ENCODE assay signal across 20 mouse cellular contexts in genomic region chr9:44332918-44333638, GRCm38 (mm10). TPM values are rescaled to one million over a fixed set of nuclear protein-coding genes. Genes with fewer than 3 reads are reported as not detected.
DNase-seq lines count a peak whose midpoint lies in the region; ATAC-seq lines count a peak whose summit lies in the region.
"Had no signal": no experiment of that assay in that cellular context is flagged by ENCODE, and none has a peak within 500 bp of the region (broad histone marks: within the 10 kb centered on the region; RNA-seq: fewer than 3 reads in every experiment).

No protein-coding gene starts in this region.

- no peak for ATAC-seq in hindbrain, embryonic 14.5 days (ENCODE audit: low FRiP score)
- no peak for ATAC-seq in liver, embryonic 13.5 days (ENCODE audit: low read depth)
- ATAC-seq: intestine, embryonic 15.5 days had no signal

- no peak overlapping the region for H3K4me2 ChIP-seq in hindbrain, embryonic 14.5 days (replicated peaks)
- peak overlapping the region; percentile 66 for H3K4me2 ChIP-seq in liver, embryonic 13.5 days
- H3K4me2 ChIP-seq: hindbrain, embryonic 13.5 days; intestine, embryonic 15.5 days had no signal

- H3K27ac ChIP-seq in hindbrain, embryonic 10.5 days: peak overlapping the region; percentile 99
- no peak overlapping the region for H3K27ac ChIP-seq in hindbrain, embryonic 14.5 days
- peak overlapping the region; percentile 91 for H3K27ac ChIP-seq in liver, embryonic 13.5 days
- H3K27ac ChIP-seq: gastrocnemius, adult 2 months; hindbrain, embryonic 13.5 days; kidney, postnatal 0 days; stomach, postnatal 0 days had no signal

- H3K9me3 ChIP-seq in hindbrain, embryonic 10.5 days: peaks cover 11% of the 10 kb centered on the region
- no peaks in the 10 kb centered on the region for H3K9me3 ChIP-seq in hindbrain, embryonic 14.5 days (ENCODE audit: control insufficient read depth, low read length)
- H3K9me3 ChIP-seq in liver, embryonic 13.5 days (replicated peaks): no peaks in the 10 kb centered on the region
- H3K9me3 ChIP-seq: hindbrain, embryonic 13.5 days; intestine, embryonic 15.5 days; midbrain, embryonic 12.5 days had no signal

- DNase-seq in cerebellum, adult 11 months: peak; percentile 39
- no peak for DNase-seq in cerebellum, postnatal 4 days (ENCODE audit: low spot score in 2 of 2)
- no peak for DNase-seq in hindbrain, embryonic 10.5 days (ENCODE audit: low spot score)
- no peak for DNase-seq in hindbrain, embryonic 14.5 days (ENCODE audit: low spot score)
- DNase-seq in ES-CJ7 (ENCODE audit: low read depth, low spot score): peak; percentile 97
- DNase-seq in liver, embryonic 13.5 days: no peak
- DNase-seq in adrenal gland, postnatal 36 days: no peak
- DNase-seq in embryo, embryonic 11 days: no peak
- DNase-seq: adrenal gland, adult 2 months; gastrocnemius, adult 2 months; heart, adult 18-20 months; layer of hippocampus, postnatal 36 days; lung, adult 18-20 months; lung, postnatal 4 days; thymus, postnatal 25 days had no signal

- peaks cover 78% of the 10 kb centered on the region for H3K36me3 ChIP-seq in hindbrain, embryonic 10.5 days
- H3K36me3 ChIP-seq in hindbrain, embryonic 14.5 days (replicated peaks; ENCODE audit: control insufficient read depth, insufficient read depth): peaks cover 52% of the 10 kb centered on the region
- peaks cover 86% of the 10 kb centered on the region for H3K36me3 ChIP-seq in liver, embryonic 13.5 days

- no peak overlapping the region for H3K9ac ChIP-seq in hindbrain, embryonic 14.5 days
- peak overlapping the region; percentile 72 for H3K9ac ChIP-seq in liver, embryonic 13.5 days
- H3K9ac ChIP-seq: hindbrain, embryonic 13.5 days; intestine, embryonic 15.5 days; midbrain, embryonic 12.5 days had no signal

- H3K27me3 ChIP-seq in hindbrain, embryonic 10.5 days (ENCODE audit: insufficient read depth, poor library complexity, severe bottlenecking): no peaks in the 10 kb centered on the region
- no peaks in the 10 kb centered on the region for H3K27me3 ChIP-seq in hindbrain, embryonic 14.5 days (ENCODE audit: control insufficient read depth, insufficient read depth, low read length)
- H3K27me3 ChIP-seq in liver, embryonic 13.5 days: no peaks in the 10 kb centered on the region
- H3K27me3 ChIP-seq: hindbrain, embryonic 13.5 days; intestine, embryonic 15.5 days; midbrain, embryonic 12.5 days had no signal

- peaks cover 16% of the 10 kb centered on the region for H3K4me1 ChIP-seq in hindbrain, embryonic 10.5 days (replicated peaks)
- H3K4me1 ChIP-seq in hindbrain, embryonic 14.5 days (replicated peaks; ENCODE audit: control insufficient read depth, insufficient read depth, low read length): peaks cover 14% of the 10 kb centered on the region
- peaks cover 46% of the 10 kb centered on the region for H3K4me1 ChIP-seq in liver, embryonic 13.5 days (replicated peaks)

- WGBS in hindbrain, embryonic 10.5 days: 95% methylated on average over 13 of the region's 13 CpGs
- 95% methylated on average over 13 of the region's 13 CpGs for WGBS in hindbrain, embryonic 14.5 days
- WGBS in liver, embryonic 13.5 days (ENCODE audit: insufficient replicate concordance): 92% methylated on average over 13 of the region's 13 CpGs

- H3K4me3 ChIP-seq in hindbrain, embryonic 10.5 days: no peak overlapping the region
- no peak overlapping the region for H3K4me3 ChIP-seq in hindbrain, embryonic 14.5 days (replicated peaks; ENCODE audit: low read length)
- H3K4me3 ChIP-seq in liver, embryonic 13.5 days (replicated peaks): peak overlapping the region; percentile 50
- H3K4me3 ChIP-seq: gastrocnemius, adult 2 months; hindbrain, embryonic 13.5 days; intestine, embryonic 15.5 days; midbrain, embryonic 12.5 days had no signal

RNA-seq across cellular contexts. Expression of gene H2afx, which starts 1.4 kb away (rescaled TPM):
- polyA plus RNA-seq in hindbrain, embryonic 10.5 days (2016; fragmentation: Nextera tagmentation; extraction: Ambion mirVana): 548 and 554 TPM in 2 replicates
- 102 and 107 TPM in 2 replicates for polyA plus RNA-seq in hindbrain, embryonic 14.5 days (2014; fragmentation: Nextera tagmentation; extraction: Ambion mirVana)
- polyA plus RNA-seq in liver, embryonic 13.5 days (2015; fragmentation: Nextera tagmentation; extraction: Ambion mirVana): 208 and 210 TPM in 2 replicates
- total RNA-seq in adrenal gland, postnatal 36 days (2021): 10 to 100 TPM; 41.3 to 47.7 TPM

RNA-seq across cellular contexts. Expression of gene Dpagt1, which starts 7.3 kb away (rescaled TPM):
- 46.2 and 46.7 TPM in 2 replicates for polyA plus RNA-seq in hindbrain, embryonic 10.5 days (2016; fragmentation: Nextera tagmentation; extraction: Ambion mirVana)
- polyA plus RNA-seq in hindbrain, embryonic 14.5 days (2014; fragmentation: Nextera tagmentation; extraction: Ambion mirVana): 34.6 and 36.1 TPM in 2 replicates
- 20.7 and 23.0 TPM in 2 replicates for polyA plus RNA-seq in liver, embryonic 13.5 days (2015; fragmentation: Nextera tagmentation; extraction: Ambion mirVana)
- total RNA-seq in adrenal gland, postnatal 36 days (2021): 10 to 100 TPM; 25.3 to 32.7 TPM

RNA-seq across cellular contexts. Expression of gene Hmbs, which starts 10.9 kb away (rescaled TPM):
- 155 and 184 TPM in 2 replicates for polyA plus RNA-seq in hindbrain, embryonic 10.5 days (2016; fragmentation: Nextera tagmentation; extraction: Ambion mirVana)
- 60.8 and 62.2 TPM in 2 replicates for polyA plus RNA-seq in hindbrain, embryonic 14.5 days (2014; fragmentation: Nextera tagmentation; extraction: Ambion mirVana)
- polyA plus RNA-seq in liver, embryonic 13.5 days (2015; fragmentation: Nextera tagmentation; extraction: Ambion mirVana): 1,411 and 1,456 TPM in 2 replicates
- 10 to 100 TPM; 61.8 to 98.3 TPM for total RNA-seq in adrenal gland, postnatal 36 days (2021)

RNA-seq across cellular contexts. Expression of gene C2cd2l, which starts 13.0 kb away (rescaled TPM):
- polyA plus RNA-seq in hindbrain, embryonic 10.5 days (2016; fragmentation: Nextera tagmentation; extraction: Ambion mirVana): 9.8 and 17.5 TPM in 2 replicates
- polyA plus RNA-seq in hindbrain, embryonic 14.5 days (2014; fragmentation: Nextera tagmentation; extraction: Ambion mirVana): 24.0 and 25.6 TPM in 2 replicates
- 6.4 and 8.2 TPM in 2 replicates for polyA plus RNA-seq in liver, embryonic 13.5 days (2015; fragmentation: Nextera tagmentation; extraction: Ambion mirVana)
- total RNA-seq in adrenal gland, postnatal 36 days (2021): 10 to 100 TPM; 37.6 to 50.6 TPM

RNA-seq across cellular contexts. Expression of gene Hinfp, which starts 27.6 kb away (rescaled TPM):
- 30.0 and 30.7 TPM in 2 replicates for polyA plus RNA-seq in hindbrain, embryonic 10.5 days (2016; fragmentation: Nextera tagmentation; extraction: Ambion mirVana)
- polyA plus RNA-seq in hindbrain, embryonic 14.5 days (2014; fragmentation: Nextera tagmentation; extraction: Ambion mirVana): 17.4 and 17.9 TPM in 2 replicates
- polyA plus RNA-seq in liver, embryonic 13.5 days (2015; fragmentation: Nextera tagmentation; extraction: Ambion mirVana): 11.4 and 11.5 TPM in 2 replicates
- 10 to 100 TPM; 18.9 to 24.4 TPM for total RNA-seq in adrenal gland, postnatal 36 days (2021)

Comparison
In these comparisons a context has a peak if more than half of its experiments do, and no peak if none do; other contexts are left out.
1. DNase-seq: peak in cerebellum, adult 11 months (single experiment) and ES-CJ7 (single experiment); none in cerebellum, postnatal 4 days (0 of 2), hindbrain, embryonic 10.5 days (single experiment), hindbrain, embryonic 14.5 days (single experiment), liver, embryonic 13.5 days (single experiment), adrenal gland, postnatal 36 days (0 of 2) and embryo, embryonic 11 days (single experiment).